Mouse (Mus musculus) liver, embryonic 14.5 days (tissue): ENCODE data around the gene Clcnkb. TPM values are rescaled to one million over a fixed set of nuclear protein-coding genes. Genes with fewer than 3 reads are reported as not detected.

Experiments
- ATAC-seq: fragments of 200-750 bp; cut with Nextera tagmentation; 2 replicates; pipeline ENCODE4 v1.8.0; 2017; ENCODE audit warnings: moderate number of reproducible peaks, mild to moderate bottlenecking, moderate library complexity; ENCODE audit not compliant: insufficient read depth
- DNase-seq, 3 experiments: peaks; one replicate each; pipeline ENCODE4 v3.0.0-alpha.2; 2012 to 2013; ENCODE audit warnings: low read depth in 3 of 3, low spot score in 3 of 3
- H3K27ac ChIP-seq: fragments of 300-500 bp; sonication (generic); 2 replicates; pipeline ENCODE4 v1.5.1; 2014; ENCODE audit warnings: moderate library complexity, mild to moderate bottlenecking, control low read depth, inconsistent platforms
- H3K27me3 ChIP-seq: fragments of 300-500 bp; sonication (generic); 2 replicates; pipeline ENCODE4 v1.6.1; 2014; ENCODE audit warnings: mild to moderate bottlenecking, low read length, moderate library complexity; ENCODE audit not compliant: control insufficient read depth, insufficient read depth
- H3K36me3 ChIP-seq: fragments of 300-500 bp; sonication (generic); replicated peaks from 2 replicates; pipeline ENCODE4 v1.6.1; 2014; ENCODE audit warnings: low read depth; ENCODE audit not compliant: control insufficient read depth, insufficient read depth
- H3K4me1 ChIP-seq, 2 experiments: fragments of 200-500 bp in 1 of 2; fragments of 300-500 bp in 1 of 2; sonication (generic) in 1 of 2; replicated peaks; 2 replicates each; pipeline ENCODE4 v1.6.1; 2012 to 2014; ENCODE audit warnings: antibody characterized with exemption in 1 of 2, inconsistent platforms in 1 of 2, low read length in 1 of 2; ENCODE audit not compliant: control insufficient read depth in 2 of 2, insufficient read depth in 2 of 2
- H3K4me2 ChIP-seq: fragments of 300-500 bp; sonication (generic); 2 replicates; pipeline ENCODE4 v1.6.1; 2014; ENCODE audit warnings: low read depth, mild to moderate bottlenecking, control low read depth, moderate library complexity
- H3K4me3 ChIP-seq, 2 experiments: fragments of 200-500 bp in 1 of 2; fragments of 300-500 bp in 1 of 2; sonication (generic) in 1 of 2; 2 replicates each; pipeline ENCODE4 v1.5.1; 2012 to 2014; ENCODE audit warnings: low read depth in 2 of 2, low read length in 2 of 2, mild to moderate bottlenecking in 2 of 2, control low read depth in 1 of 2, inconsistent platforms in 1 of 2, moderate library complexity in 1 of 2; ENCODE audit not compliant: insufficient read depth in 1 of 2
- H3K9ac ChIP-seq: fragments of 300-500 bp; sonication (generic); replicated peaks from 2 replicates; pipeline ENCODE4 v1.6.1; 2014; ENCODE audit warnings: mild to moderate bottlenecking, control low read depth, moderate library complexity
- H3K9me3 ChIP-seq: fragments of 300-500 bp; sonication (generic); 2 replicates; pipeline ENCODE4 v1.6.1; 2016; ENCODE audit warnings: low read length, mixed read lengths; ENCODE audit not compliant: control insufficient read depth
- CTCF ChIP-seq: IDR thresholded peaks from 2 replicates; pipeline ENCODE4 v1.5.1; 2016; ENCODE audit warnings: antibody characterized with exemption, low read depth, control low read depth
- EP300 ChIP-seq: IDR thresholded peaks from 2 replicates; pipeline ENCODE4 v1.6.1; 2016; ENCODE audit warnings: antibody characterized with exemption, low read depth
- WGBS: fragments of 180-500 bp; shearing (Covaris S2); extraction: QIAGEN DNeasy Blood & Tissue Kit; methylation state at CpG from one replicate; pipeline ENCODE4 v1.1.7; 2014; ENCODE audit not compliant: insufficient replicate concordance; 5-methylcytosine and 5-hydroxymethylcytosine counted together
- polyA plus RNA-seq, 2 experiments: library from polyadenylated mRNA; depleted of rRNA in 1 of 2; stranded (reverse) in 1 of 2; unstranded in 1 of 2; fragments of >200 nt; fragmentation: Nextera tagmentation in 1 of 2; extraction: Ambion mirVana in 1 of 2; gene quantifications; 2 replicates each; pipeline versions ENCODE4 v1.2.1 to v1.2.3; 2012 to 2014

The Clcnkb gene
- polyA plus RNA-seq, 2 experiments: not detected

- Histone ChIP-seq H3K4me1 (no peaks in the 10 kb centered on the region), H3K9me3 (no peaks in the 10 kb centered on the region), H3K4me2 (no peak overlapping the region), H3K4me3 (no peak overlapping the region), H3K27ac (no peak overlapping the region), H3K36me3 (no peaks in the 10 kb centered on the region), H3K27me3 (no peaks in the 10 kb centered on the region), H3K9ac (no peak overlapping the region)
- ATAC-seq: no peak
- 30% methylated on average over 13 of the region's 14 CpGs for whole genome bisulfite sequencing
- DNase-seq: no peak
- TF ChIP-seq EP300 (no peak), CTCF (peak; percentile 78)
Observed at GRCm38 (mm10) chr4:141406516-141407299, 9.1 kb downstream of the Clcnkb start.

GRCm38 (mm10) chr4:141405314-141405622 lies 10.5 kb downstream of the Clcnkb start:
- TF ChIP-seq EP300: no peak
- TF ChIP-seq CTCF: no peak
- ATAC-seq: no peak
- Histone ChIP-seq H3K27ac (no peak overlapping the region), H3K27me3 (no peaks in the 10 kb centered on the region), H3K9ac (no peak overlapping the region), H3K4me2 (no peak overlapping the region), H3K4me3 (no peak overlapping the region), H3K9me3 (no peaks in the 10 kb centered on the region), H3K4me1 (no peaks in the 10 kb centered on the region), H3K36me3 (no peaks in the 10 kb centered on the region)
- DNase-seq: no peak
- WGBS: 63% methylated on average over 3 of the region's 3 CpGs

DNA sequence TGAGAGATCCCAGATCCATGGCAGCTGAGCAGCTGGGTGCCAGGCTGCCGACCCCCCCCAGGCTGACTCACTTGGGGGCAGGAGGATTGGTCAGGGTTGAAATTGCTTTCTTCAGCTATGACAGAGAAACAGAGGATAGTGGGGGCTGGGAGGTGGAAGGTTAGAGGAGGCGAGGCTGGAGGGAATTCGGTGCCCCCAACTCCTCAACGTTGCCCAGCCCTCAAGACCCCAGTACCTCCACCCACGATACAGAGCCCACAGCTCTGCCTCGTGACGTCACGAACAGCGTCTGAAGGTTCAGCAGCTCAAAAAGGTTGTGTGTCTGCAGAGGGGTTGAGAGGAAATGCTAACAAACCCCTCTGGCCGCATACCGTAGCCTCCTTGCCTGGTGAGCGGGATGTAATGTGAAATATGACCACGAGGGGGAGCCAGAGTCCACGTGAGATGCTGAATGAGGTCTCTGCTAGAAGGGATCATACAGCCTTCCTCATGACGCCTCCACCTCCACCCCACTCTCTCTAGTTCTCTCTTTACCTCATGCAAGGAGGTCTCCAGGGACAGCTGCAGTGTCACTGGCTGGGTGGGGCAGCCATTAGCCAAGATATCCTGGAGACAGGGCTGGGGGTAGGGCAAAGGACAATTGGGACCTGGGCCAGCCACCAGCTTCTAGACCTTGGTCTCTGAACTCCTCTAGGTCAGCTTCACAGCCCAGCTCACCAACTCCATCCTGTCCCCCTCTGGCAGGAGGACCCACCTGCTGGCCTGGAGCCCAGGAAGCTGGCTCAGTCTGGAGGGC lies 11.1 kb downstream of the Clcnkb start:
- Histone ChIP-seq H3K4me2 (no peak overlapping the region), H3K27ac (no peak overlapping the region), H3K36me3 (no peaks in the 10 kb centered on the region), H3K4me3 (no peak overlapping the region), H3K4me1 (no peaks in the 10 kb centered on the region), H3K9me3 (no peaks in the 10 kb centered on the region), H3K9ac (no peak overlapping the region), H3K27me3 (no peaks in the 10 kb centered on the region)
- ATAC-seq (peak; percentile 28; the same call in 1 of the 2 replicates), DNase-seq (peak; percentile 51 to 53 (median 51))
- TF ChIP-seq CTCF (peak; percentile 98), EP300 (no peak)
- 11% methylated on average over 15 of the region's 15 CpGs for WGBS

DNA sequence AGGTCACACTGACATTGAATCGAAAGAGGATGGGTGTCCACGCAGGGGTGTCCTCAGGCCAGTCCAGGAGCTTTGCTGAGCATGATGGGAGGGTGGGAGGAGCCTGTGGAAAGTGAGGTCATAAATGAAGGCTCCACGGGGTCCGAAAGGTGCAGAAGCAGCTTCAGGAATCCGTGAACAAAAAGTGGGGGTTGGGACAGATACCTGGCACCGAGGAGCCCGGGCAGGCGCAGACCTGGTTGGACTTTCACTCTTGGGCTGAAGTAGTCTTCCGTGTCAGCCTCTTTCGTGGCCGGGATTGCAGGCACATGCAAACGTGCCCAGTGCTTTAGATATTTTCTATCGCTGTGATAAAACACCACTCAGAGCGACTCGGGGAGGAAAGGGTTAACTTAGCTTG lies 15.6 kb downstream of the Clcnkb start:
- Histone ChIP-seq H3K9ac (no peak overlapping the region), H3K27me3 (no peaks in the 10 kb centered on the region), H3K27ac (no peak overlapping the region), H3K4me3 (no peak overlapping the region), H3K4me2 (no peak overlapping the region), H3K36me3 (no peaks in the 10 kb centered on the region), H3K9me3 (no peaks in the 10 kb centered on the region), H3K4me1 (no peaks in the 10 kb centered on the region)
- DNase-seq (no peak), ATAC-seq (no peak)
- 65% methylated on average over 15 of the region's 15 CpGs for WGBS
- TF ChIP-seq CTCF: no peak
- TF ChIP-seq EP300: no peak

DNA sequence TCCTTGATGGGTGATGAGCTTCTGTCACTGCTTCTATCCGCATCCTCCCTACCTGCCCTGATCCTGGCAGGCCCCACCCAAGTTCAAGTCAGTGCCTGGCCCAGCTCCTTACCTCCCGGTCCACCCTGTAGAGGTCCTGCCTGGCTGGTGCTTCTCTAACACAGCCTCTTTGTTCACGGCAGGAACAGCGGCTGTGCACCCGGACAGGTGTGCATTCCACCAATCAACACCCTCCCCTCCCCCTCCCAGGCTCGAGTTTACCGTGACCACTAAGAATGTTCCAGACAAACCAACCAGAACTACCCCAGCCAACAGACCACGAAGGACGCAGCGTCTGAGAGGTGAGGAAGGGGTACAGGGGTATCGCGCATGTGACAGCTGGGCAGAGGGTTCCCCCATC lies 17.3 kb downstream of the Clcnkb start, which contains the start of gene Clcnka:
TSS of gene Clcnka (minus strand) at position 180 of the 400 bp plus-strand sequence.
- 49% methylated on average over 12 of the region's 12 CpGs for WGBS
- Histone ChIP-seq H3K9ac (no peak within 1 kb of the TSS), H3K36me3 (no peaks in the 10 kb centered on the region), H3K27me3 (no peaks in the 10 kb centered on the region), H3K4me3 (no peak within 1 kb of the TSS), H3K4me2 (no peak within 1 kb of the TSS), H3K27ac (no peak within 1 kb of the TSS), H3K9me3 (no peaks in the 10 kb centered on the region), H3K4me1 (no peaks in the 10 kb centered on the region)
- TF ChIP-seq CTCF (no peak), EP300 (no peak)
- DNase-seq: no peak
- no peak for ATAC-seq
